Mouse (Mus musculus) CH12.LX (cell line): ENCODE data around the gene Taf1a. TPM values are rescaled to one million over a fixed set of nuclear protein-coding genes. Genes with fewer than 3 reads are reported as not detected.

Source experiments
- DNase-seq: peaks from one replicate; pipeline ENCODE4 v3.0.0-alpha.2; 2013; ENCODE audit errors: extremely low read depth
- H3K27ac ChIP-seq: 2 replicates; pipeline ENCODE4 v1.5.1; 2012; ENCODE audit warnings: low read depth, mild to moderate bottlenecking, control low read depth, moderate library complexity; ENCODE audit not compliant: insufficient read depth
- H3K27me3 ChIP-seq: replicated peaks from 2 replicates; pipeline ENCODE3; 2012; ENCODE audit warnings: inconsistent platforms
- H3K36me3 ChIP-seq, 2 experiments: replicated peaks in 1 of 2; 2 replicates each; pipeline versions ENCODE3 to v1.6.1; 2012; ENCODE audit warnings: inconsistent platforms in 1 of 2, low read length in 1 of 2, mild to moderate bottlenecking in 1 of 2, mixed read lengths in 1 of 2, moderate library complexity in 1 of 2; ENCODE audit not compliant: control insufficient read depth in 1 of 2, insufficient read depth in 1 of 2
- H3K4me1 ChIP-seq, 2 experiments: 2 replicates each; pipeline ENCODE4 v1.6.1; 2012; ENCODE audit warnings: inconsistent platforms in 1 of 2, moderate library complexity in 1 of 2; ENCODE audit not compliant: insufficient read depth in 2 of 2, control insufficient read depth in 1 of 2
- H3K4me2 ChIP-seq: 2 replicates; pipeline ENCODE4 v1.6.1; 2012; ENCODE audit warnings: low read depth, mild to moderate bottlenecking, control low read depth; ENCODE audit not compliant: poor library complexity, insufficient read depth, severe bottlenecking
- H3K4me3 ChIP-seq, 3 experiments: fragments of 150-350 bp in 1 of 3; sonication (generic) in 1 of 3; replicated peaks in 1 of 3; 2 replicates each; pipeline versions ENCODE3 to v1.5.1; 2011 to 2012; ENCODE audit warnings: low read depth in 2 of 3, low read length in 2 of 3, mild to moderate bottlenecking in 2 of 3, moderate library complexity in 2 of 3, control low read depth in 1 of 3, improper control_type of control experiment in 1 of 3, inconsistent platforms in 1 of 3, mixed read lengths in 1 of 3; ENCODE audit not compliant: poor library complexity in 1 of 3
- H3K79me2 ChIP-seq: replicated peaks from 2 replicates; pipeline ENCODE4 v1.6.1; 2012; ENCODE audit warnings: mild to moderate bottlenecking, moderate library complexity; ENCODE audit not compliant: control insufficient read depth, poor library complexity, insufficient read depth, severe bottlenecking; ENCODE audit errors: extremely low read depth
- H3K9ac ChIP-seq: 2 replicates; pipeline ENCODE4 v1.6.1; 2012; ENCODE audit warnings: low read depth, mild to moderate bottlenecking, control low read depth, moderate library complexity; ENCODE audit not compliant: insufficient read depth
- H3K9me3 ChIP-seq: replicated peaks from 2 replicates; pipeline ENCODE3; 2012; ENCODE audit warnings: low read length, inconsistent platforms, mixed read lengths
- CHD1 ChIP-seq: IDR thresholded peaks from 2 replicates; pipeline ENCODE4 v1.6.1; 2012; ENCODE audit warnings: low read depth, low read length, improper control_type of control experiment, inconsistent platforms
- CTCF ChIP-seq, 2 experiments: IDR thresholded peaks in 1 of 2; conservative IDR thresholded peaks in 1 of 2; 2 replicates each; pipeline ENCODE4 v1.5.1; 2011 to 2012; ENCODE audit warnings: low read depth in 2 of 2, low read length in 2 of 2, improper control_type of control experiment in 1 of 2, inconsistent platforms in 1 of 2, mild to moderate bottlenecking in 1 of 2, moderate library complexity in 1 of 2
- E2F4 ChIP-seq: IDR thresholded peaks from 2 replicates; pipeline ENCODE4 v1.6.1; 2011; ENCODE audit warnings: low read depth, low read length, improper control_type of control experiment; ENCODE audit not compliant: insufficient replicate concordance
- ETS1 ChIP-seq: conservative IDR thresholded peaks from 2 replicates; pipeline ENCODE4 v1.6.1; 2012; ENCODE audit warnings: low read depth, mild to moderate bottlenecking, inconsistent platforms, low read length, improper control_type of control experiment, moderate library complexity
- JUND ChIP-seq: conservative IDR thresholded peaks from 2 replicates; pipeline ENCODE4 v1.6.1; 2011; ENCODE audit warnings: low read depth, low read length, improper control_type of control experiment
- MEF2A ChIP-seq: IDR thresholded peaks from 2 replicates; pipeline ENCODE4 v1.6.1; 2014; ENCODE audit warnings: low read depth, mild to moderate bottlenecking, inconsistent platforms, low read length, improper control_type of control experiment, borderline replicate concordance
- NRF1 ChIP-seq: IDR thresholded peaks from 2 replicates; pipeline ENCODE4 v1.6.1; 2014; ENCODE audit warnings: low read depth, mild to moderate bottlenecking, inconsistent platforms, low read length, improper control_type of control experiment, moderate library complexity
- SMC3 ChIP-seq: IDR thresholded peaks from 2 replicates; pipeline ENCODE4 v1.6.1; 2011; ENCODE audit warnings: low read depth, low read length, improper control_type of control experiment
- USF1 ChIP-seq: IDR thresholded peaks from 2 replicates; pipeline ENCODE4 v1.6.1; 2014; ENCODE audit warnings: low read depth, mild to moderate bottlenecking, inconsistent platforms, low read length, improper control_type of control experiment
- ZKSCAN1 ChIP-seq: IDR thresholded peaks from 2 replicates; pipeline ENCODE4 v1.6.1; 2012; ENCODE audit warnings: low read depth, inconsistent platforms, low read length, improper control_type of control experiment, borderline replicate concordance
- ZMIZ1 ChIP-seq: IDR thresholded peaks from 2 replicates; pipeline ENCODE4 v1.6.1; 2012; ENCODE audit warnings: low read depth, mild to moderate bottlenecking, inconsistent platforms, low read length, improper control_type of control experiment
- ZNF384 ChIP-seq: IDR thresholded peaks from 2 replicates; pipeline ENCODE4 v1.6.1; 2012; ENCODE audit warnings: low read depth, low read length, improper control_type of control experiment, inconsistent platforms
- dilution Hi-C: fragments of 300-500 bp; cut with MboI; formaldehyde crosslinking; loops from 2 replicates; pipeline ENCODE4 v1.14.3; 2020; ENCODE audit warnings: low sequenced_read_pairs; ENCODE audit not compliant: extremely low pct_unique_long_range_greater_than_20kb, extremely low pct_ligation_motif_present
- in situ Hi-C: fragments of 300-500 bp; cut with MboI; formaldehyde crosslinking; loops from 3 replicates; pipeline ENCODE4 v1.14.3; 2019; ENCODE audit warnings: low sequenced_read_pairs, low pct_ligation_motif_present, low pct_unique_long_range_greater_than_20kb, mixed read lengths
- polyA plus RNA-seq: library from polyadenylated mRNA; unstranded; fragments of >175 nt; gene quantifications from 2 replicates; pipeline ENCODE4 v1.2.1, GENCODE M21; 2012; ENCODE audit warnings: low read depth; ENCODE audit not compliant: insufficient read length
- total RNA-seq, 2 experiments: library from RNA; depleted of rRNA; stranded (reverse); fragments of 300-350 nt in 1 of 2; fragments of >200 nt in 1 of 2; gene quantifications; 2 replicates each; pipeline ENCODE4 v1.2.3; 2012 to 2014

The Taf1a gene
- total and polyA plus RNA-seq, 3 experiments: 12.3 to 27.2 (median 21.9) TPM

DNA sequence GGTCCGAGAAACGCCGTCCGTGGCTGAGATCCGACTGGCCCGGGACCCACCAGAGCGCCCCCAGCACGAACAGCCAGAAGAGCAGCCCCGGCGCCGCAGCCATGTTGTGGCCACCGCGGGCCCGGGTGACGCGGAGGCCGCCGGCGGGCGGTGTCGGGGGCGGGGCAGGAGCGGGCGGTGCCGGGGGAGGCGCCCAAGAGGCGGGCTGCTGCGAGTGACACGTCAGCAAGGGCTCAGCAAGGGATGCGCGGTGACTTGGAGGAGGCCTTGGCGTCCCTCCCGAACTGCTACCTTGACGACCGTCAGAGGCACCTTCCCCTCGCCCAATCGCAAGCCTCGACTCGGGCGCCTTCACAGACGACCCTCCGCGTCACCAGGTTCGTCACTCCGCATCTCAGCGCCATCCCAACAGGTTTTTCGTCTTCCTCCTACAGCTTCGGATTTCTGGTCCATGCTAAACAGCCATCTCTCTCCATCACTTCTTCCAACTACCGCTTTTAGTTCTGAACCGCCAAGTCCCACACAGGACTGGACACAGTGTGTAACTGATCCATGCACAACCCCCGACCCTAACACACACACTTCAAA, 19.3 kb upstream of the Taf1a start, which contains the start of gene Mia3 (continued):
- TF ChIP-seq ETS1: no peak
- TF ChIP-seq USF1: no peak
- no peak for TF ChIP-seq E2F4
- no peak for TF ChIP-seq SMC3
- peak; percentile 80 for TF ChIP-seq ZMIZ1
- TF ChIP-seq MEF2A: 0 out of 2 replicates have a peak, but pooled peaks have one; percentile 9
- no peak for TF ChIP-seq JUND
- TF ChIP-seq ZNF384: no peak

DNA sequence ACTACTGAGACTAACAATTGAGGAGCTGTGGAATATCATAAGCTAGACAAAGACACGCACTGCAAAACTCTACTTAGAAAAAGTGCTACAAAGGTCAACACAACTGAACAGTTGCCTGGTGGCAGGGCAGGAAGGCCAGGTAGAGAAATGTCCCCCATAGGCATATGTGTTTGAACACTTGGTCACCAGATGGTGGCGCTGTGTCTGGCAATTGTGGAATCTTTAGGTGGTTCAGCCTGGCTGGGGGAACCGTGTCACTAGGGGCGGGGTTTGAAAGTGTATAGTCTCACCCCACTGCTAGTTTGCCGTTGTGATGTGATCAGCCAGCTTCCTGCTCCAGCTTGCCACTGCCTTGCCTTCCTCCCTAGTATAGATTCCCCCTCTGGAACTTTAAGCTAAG, 14.1 kb upstream of the Taf1a start:
- dilution Hi-C loops: no loop called here
- no peak overlapping the region for H3K4me2 ChIP-seq
- H3K27me3 ChIP-seq: no peaks in the 10 kb centered on the region
- no peak overlapping the region for H3K27ac ChIP-seq
- in situ Hi-C loops: no loop called here
- H3K4me3 ChIP-seq: no peak overlapping the region
- no peak overlapping the region for H3K9ac ChIP-seq
- peaks cover 3 to 7% of the 10 kb centered on the region in 2 experiments; a peak in 3 of 4 replicates for H3K4me1 ChIP-seq
- no peak for DNase-seq
- H3K36me3 ChIP-seq: no peaks in the 10 kb centered on the region
- no peaks in the 10 kb centered on the region for H3K79me2 ChIP-seq
- peaks cover 5% of the 10 kb centered on the region for H3K9me3 ChIP-seq
- no peak for TF ChIP-seq CHD1
- TF ChIP-seq CTCF (conservative IDR thresholded peaks at IDR 0.05 in 1 of 2, IDR thresholded peaks at IDR 0.05 in 1 of 2; ENCODE audit: low read depth in 2 of 2, low read length in 2 of 2): peak in 1 of 2 experiments; percentile 11; a peak in 1 of 4 replicates
- TF ChIP-seq, all 38 proteins: peak for 1

DNA sequence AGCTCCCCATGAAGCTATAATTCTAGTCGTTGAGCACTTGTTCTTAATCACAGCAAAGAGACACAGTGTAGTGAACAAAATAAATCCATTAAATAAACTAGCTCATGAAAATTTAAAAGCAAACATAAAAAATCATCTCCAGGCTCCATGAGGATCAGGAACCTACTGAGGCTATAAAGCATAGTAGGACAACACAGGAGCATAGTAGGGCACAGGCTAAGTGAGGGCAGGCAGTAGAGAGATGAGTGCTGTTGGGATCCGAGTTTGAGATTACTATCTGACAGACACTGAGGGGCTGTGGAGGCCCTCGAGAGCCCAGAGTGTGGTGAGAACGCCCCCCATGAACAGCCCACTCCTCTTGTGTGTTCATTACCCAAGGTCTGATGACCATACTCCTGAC, 11.7 kb upstream of the Taf1a start:
- Histone ChIP-seq H3K4me3 (no peak overlapping the region), H3K79me2 (no peaks in the 10 kb centered on the region), H3K27ac (no peak overlapping the region), H3K9ac (no peak overlapping the region)
- in situ Hi-C loops: no loop called here
- dilution Hi-C loops: no loop called here
- DNase-seq: no peak
- TF ChIP-seq ZKSCAN1 (peak; percentile 65; the same call in 1 of the 2 replicates), NRF1 (no peak)
- TF ChIP-seq, all 38 proteins: peak for 1
- Histone ChIP-seq H3K9me3 (peaks cover 5% of the 10 kb centered on the region), H3K4me1 (no peaks in the 10 kb centered on the region), H3K27me3 (no peaks in the 10 kb centered on the region), H3K36me3 (no peaks in the 10 kb centered on the region), H3K4me2 (no peak overlapping the region)
